Mouse (Mus musculus): Measurements from ENCODE around the gene Zfand3. TPM values are rescaled to one million over a fixed set of nuclear protein-coding genes. Genes with fewer than 3 reads are reported as not detected.

Zfand3 gene
- polyA plus RNA-seq, 1 experiment from 2014 or later = 55.6 TPM

- no peak overlapping the region for H3K27ac ChIP-seq (replicated peaks)
- no peaks in the 10 kb centered on the region for H3K9me3 ChIP-seq (replicated peaks)
- no peak overlapping the region for H3K4me2 ChIP-seq
- no peak overlapping the region for H3K9ac ChIP-seq (replicated peaks)
- 92% methylated on average over 6 of the region's 6 CpGs for WGBS
- ATAC-seq (ENCODE audit: low FRiP score) = no peak
- no peak overlapping the region for H3K4me3 ChIP-seq (replicated peaks)
- H3K36me3 ChIP-seq = no peaks in the 10 kb centered on the region
- H3K27me3 ChIP-seq (replicated peaks) = no peaks in the 10 kb centered on the region
- peaks cover 47% of the 10 kb centered on the region for H3K4me1 ChIP-seq
Observed at GRCm38 (mm10) chr17:30187154-30187553, 182.6 kb downstream of the Zfand3 start.

DNA sequence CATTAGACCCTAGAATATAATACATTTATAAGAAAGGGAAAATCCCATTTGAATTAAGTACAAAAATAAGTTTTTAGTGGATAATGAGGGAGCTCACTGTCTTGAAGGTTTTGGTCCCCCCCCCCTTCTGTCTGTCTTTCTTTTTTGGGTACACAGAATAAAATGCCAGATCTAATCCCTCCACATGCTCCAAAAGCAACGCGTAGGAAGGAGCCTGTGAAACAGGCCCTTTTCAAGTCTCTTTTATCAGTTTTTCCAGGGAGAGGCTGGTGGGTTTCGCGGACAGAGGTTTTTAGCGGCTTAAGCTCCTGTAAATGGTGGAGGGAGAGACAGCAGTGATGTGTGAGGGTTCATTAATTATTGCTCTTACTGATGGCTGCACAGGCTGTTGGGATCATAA is 183.0 kb downstream of the Zfand3 start:
- 33% methylated on average over 5 of the region's 5 CpGs for WGBS
- Histone ChIP-seq H3K9ac (replicated peaks) (peak overlapping the region; percentile 34; the same call in 1 of the 2 replicates), H3K4me3 (replicated peaks) (no peak overlapping the region), H3K9me3 (replicated peaks) (no peaks in the 10 kb centered on the region), H3K4me1 (peaks cover 50% of the 10 kb centered on the region), H3K27me3 (replicated peaks) (no peaks in the 10 kb centered on the region), H3K36me3 (no peaks in the 10 kb centered on the region), H3K4me2 (peak overlapping the region; percentile 32; the same call in 1 of the 2 replicates), H3K27ac (replicated peaks) (peak overlapping the region; percentile 78)
- no peak for ATAC-seq (ENCODE audit: low FRiP score)

DNA sequence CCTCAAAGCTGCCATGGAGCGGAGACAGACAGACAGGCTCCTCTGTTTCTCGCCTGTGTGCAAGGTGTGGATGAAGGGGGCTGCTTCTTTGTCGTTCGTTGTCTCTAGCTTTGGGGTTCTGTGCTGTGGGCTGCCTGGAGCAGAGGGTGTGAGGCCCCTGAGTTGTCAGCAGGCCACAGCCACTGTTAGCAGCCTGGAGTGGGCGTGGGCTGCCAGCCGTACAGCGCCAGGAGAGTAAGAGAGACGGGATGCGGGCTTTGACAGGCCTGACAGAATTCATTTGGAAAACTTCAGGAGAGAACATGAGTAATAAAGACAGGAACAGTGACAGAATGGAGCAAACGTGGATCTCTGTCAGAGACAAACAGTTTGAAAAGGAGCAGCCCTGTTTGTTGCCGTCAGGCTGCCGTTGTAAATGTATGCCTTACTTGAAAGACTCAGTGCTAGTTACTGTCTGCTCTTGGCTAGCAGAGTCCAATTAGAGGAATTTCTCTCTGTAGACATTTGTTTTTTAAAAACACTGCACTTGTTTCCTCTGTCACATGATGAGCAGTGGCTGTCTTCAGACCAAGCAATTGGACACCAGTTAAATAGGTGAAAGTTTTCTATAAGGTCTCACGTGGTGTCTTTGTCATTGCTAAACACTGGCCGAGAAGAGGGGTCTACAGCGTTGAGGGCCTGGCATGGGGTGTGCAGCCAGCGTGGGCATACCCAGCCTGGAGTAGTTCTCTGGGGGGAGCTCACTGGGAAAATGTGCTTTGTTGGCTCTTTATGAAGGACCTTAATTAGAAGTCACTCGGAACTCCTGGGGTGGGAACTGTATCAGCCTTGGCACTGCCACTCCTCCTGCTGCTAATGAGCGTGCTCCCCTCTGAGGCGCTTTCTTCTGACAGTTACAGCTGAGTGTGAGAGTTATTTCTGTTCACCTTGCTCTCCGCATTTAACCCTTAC is 183.8 kb downstream of the Zfand3 start:
- peaks cover 57% of the 10 kb centered on the region for H3K4me1 ChIP-seq
- H3K4me3 ChIP-seq (replicated peaks) = no peak overlapping the region
- H3K4me2 ChIP-seq = peak overlapping the region; percentile 32
- H3K27me3 ChIP-seq (replicated peaks) = no peaks in the 10 kb centered on the region
- peak; percentile 65 for ATAC-seq (ENCODE audit: low FRiP score)
- H3K9ac ChIP-seq (replicated peaks) = peak overlapping the region; percentile 34; the same call in 1 of the 2 replicates
- peak overlapping the region; percentile 78 for H3K27ac ChIP-seq (replicated peaks)
- no peaks in the 10 kb centered on the region for H3K36me3 ChIP-seq
- 15% methylated on average over 20 of the region's 20 CpGs for WGBS
- H3K9me3 ChIP-seq (replicated peaks) = no peaks in the 10 kb centered on the region

DNA sequence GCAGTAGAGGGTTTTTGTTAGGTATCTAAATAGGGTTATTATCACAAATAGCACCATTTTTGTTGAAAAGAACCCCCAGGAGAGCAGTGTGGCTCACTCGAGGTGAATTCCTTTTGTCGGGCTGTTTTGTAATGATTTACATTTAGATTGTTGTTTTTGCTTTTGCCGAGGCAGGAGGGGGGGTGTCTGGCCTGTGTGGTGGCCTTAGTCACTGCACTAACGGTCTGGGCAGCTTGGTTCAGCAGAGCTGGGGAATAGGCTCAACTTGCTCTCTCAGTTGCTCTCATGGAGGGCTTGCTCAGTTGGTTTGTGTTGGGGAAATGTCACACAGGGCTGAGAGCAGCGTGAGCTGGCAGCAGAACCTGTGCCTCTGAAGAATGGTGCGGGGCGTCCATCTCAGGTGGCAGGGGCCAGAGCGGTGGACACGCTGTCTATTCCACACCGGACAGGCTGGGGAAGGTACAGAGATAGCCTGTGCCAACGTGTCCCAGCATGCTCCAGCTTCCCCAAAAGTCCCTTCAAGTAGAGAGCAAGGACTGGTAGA is 186.6 kb downstream of the Zfand3 start:
- no peak overlapping the region for H3K27ac ChIP-seq (replicated peaks)
- no peak overlapping the region for H3K9ac ChIP-seq (replicated peaks)
- no peak overlapping the region for H3K4me3 ChIP-seq (replicated peaks)
- H3K9me3 ChIP-seq (replicated peaks) = no peaks in the 10 kb centered on the region
- 62% methylated on average over 11 of the region's 11 CpGs for WGBS
- H3K27me3 ChIP-seq (replicated peaks) = no peaks in the 10 kb centered on the region
- peaks cover 80% of the 10 kb centered on the region for H3K4me1 ChIP-seq
- no peak for ATAC-seq (ENCODE audit: low FRiP score)
- no peak overlapping the region for H3K4me2 ChIP-seq
- H3K36me3 ChIP-seq = no peaks in the 10 kb centered on the region

DNA sequence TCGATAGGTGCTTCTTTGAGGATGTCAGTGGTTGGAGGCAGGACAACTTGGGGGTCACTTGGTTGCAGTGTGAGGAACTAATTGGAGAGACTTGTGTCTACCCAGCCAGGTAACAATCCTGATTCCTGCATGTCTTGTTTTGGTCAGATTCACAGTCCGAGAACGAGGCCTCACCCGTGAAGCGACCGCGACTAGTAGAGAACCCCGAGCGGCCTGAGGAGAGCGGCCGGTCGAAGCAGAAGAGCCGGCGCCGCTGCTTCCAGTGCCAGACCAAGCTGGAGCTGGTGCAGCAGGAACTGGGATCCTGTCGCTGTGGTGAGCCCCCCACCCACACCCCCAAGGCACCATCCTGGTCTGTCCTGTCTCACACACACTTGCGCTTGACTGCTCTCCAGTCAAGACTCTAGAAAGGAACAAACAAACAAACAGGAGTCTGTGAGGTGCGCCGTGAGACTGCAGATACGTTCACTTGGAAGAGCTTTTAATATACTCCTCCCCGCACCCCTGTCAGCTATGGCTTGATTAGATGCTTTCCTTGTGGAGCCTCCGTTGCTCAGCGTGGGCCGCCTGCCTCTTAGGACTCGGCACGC is 188.0 kb downstream of the Zfand3 start:
- no peak for ATAC-seq (ENCODE audit: low FRiP score)
- 88% methylated on average over 26 of the region's 26 CpGs for WGBS
- Histone ChIP-seq H3K4me2 (no peak overlapping the region), H3K9me3 (replicated peaks) (no peaks in the 10 kb centered on the region), H3K4me1 (peaks cover 86% of the 10 kb centered on the region), H3K36me3 (no peaks in the 10 kb centered on the region), H3K27me3 (replicated peaks) (no peaks in the 10 kb centered on the region), H3K27ac (replicated peaks) (no peak overlapping the region), H3K9ac (replicated peaks) (no peak overlapping the region), H3K4me3 (replicated peaks) (no peak overlapping the region)

- Histone ChIP-seq H3K9me3 (replicated peaks) (no peaks in the 10 kb centered on the region), H3K4me2 (no peak overlapping the region), H3K36me3 (no peaks in the 10 kb centered on the region), H3K9ac (replicated peaks) (no peak overlapping the region), H3K27me3 (replicated peaks) (no peaks in the 10 kb centered on the region), H3K4me1 (peaks cover 82% of the 10 kb centered on the region), H3K4me3 (replicated peaks) (no peak overlapping the region), H3K27ac (replicated peaks) (no peak overlapping the region)
- ATAC-seq (ENCODE audit: low FRiP score) = no peak
- WGBS = 79% methylated on average over 2 of the region's 2 CpGs
Observed at GRCm38 (mm10) chr17:30193615-30194014, 189.1 kb downstream of the Zfand3 start.

GRCm38 (mm10) chr17:30194091-30194490 is 189.6 kb downstream of the Zfand3 start:
- no peak for ATAC-seq (ENCODE audit: low FRiP score)
- peaks cover 84% of the 10 kb centered on the region for H3K4me1 ChIP-seq
- no peak overlapping the region for H3K4me2 ChIP-seq
- WGBS = 61% methylated on average over 3 of the region's 3 CpGs
- H3K36me3 ChIP-seq = no peaks in the 10 kb centered on the region
- no peak overlapping the region for H3K4me3 ChIP-seq (replicated peaks)
- no peaks in the 10 kb centered on the region for H3K9me3 ChIP-seq (replicated peaks)
- no peak overlapping the region for H3K9ac ChIP-seq (replicated peaks)
- no peak overlapping the region for H3K27ac ChIP-seq (replicated peaks)
- H3K27me3 ChIP-seq (replicated peaks) = no peaks in the 10 kb centered on the region

DNA sequence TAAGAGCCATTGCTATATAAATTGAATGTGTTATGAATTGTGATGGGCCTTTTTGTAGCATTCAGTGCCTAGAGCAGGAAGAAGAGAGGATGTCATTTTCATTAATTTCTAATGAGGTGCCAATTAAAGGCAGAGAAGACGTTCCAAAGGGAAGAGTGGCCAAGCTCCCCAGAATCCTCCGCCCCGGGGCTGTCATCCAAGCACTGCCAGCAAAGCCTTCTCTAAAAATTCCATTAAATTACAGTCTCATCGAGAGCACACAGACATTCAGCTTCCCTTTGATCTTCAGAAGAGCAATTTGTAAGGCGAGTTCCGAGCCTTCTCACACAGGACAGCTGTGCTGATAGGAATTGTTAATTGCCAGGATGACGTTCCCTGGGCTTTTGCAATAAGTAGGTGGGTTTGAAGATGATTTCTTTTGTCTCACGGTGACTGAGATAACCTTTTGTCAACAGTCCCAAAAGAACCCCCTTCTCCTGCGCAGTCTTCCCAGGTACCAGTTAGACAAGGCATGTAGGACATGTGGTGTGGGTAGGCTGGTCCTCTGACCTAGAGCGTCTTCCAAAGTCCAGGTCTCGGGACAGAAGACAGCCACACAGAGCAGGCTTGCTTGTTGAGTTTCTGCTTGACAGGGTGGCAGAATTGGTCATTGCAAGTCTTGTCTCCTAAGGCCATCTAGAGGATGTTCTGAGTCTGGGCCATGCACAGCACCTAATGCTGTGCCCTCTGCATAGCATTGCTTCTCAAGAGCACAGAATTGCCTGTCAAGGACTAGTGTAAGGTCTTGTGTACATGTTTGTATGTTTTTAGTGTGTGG is 190.3 kb downstream of the Zfand3 start:
- Histone ChIP-seq H3K27me3 (replicated peaks) (no peaks in the 10 kb centered on the region), H3K4me1 (peaks cover 84% of the 10 kb centered on the region), H3K4me2 (no peak overlapping the region), H3K9ac (replicated peaks) (no peak overlapping the region), H3K27ac (replicated peaks) (peak overlapping the region; percentile 23; the same call in 1 of the 2 replicates), H3K9me3 (replicated peaks) (no peaks in the 10 kb centered on the region), H3K4me3 (replicated peaks) (no peak overlapping the region), H3K36me3 (no peaks in the 10 kb centered on the region)
- 45% methylated on average over 11 of the region's 11 CpGs for WGBS
- ATAC-seq (ENCODE audit: low FRiP score) = no peak

- Histone ChIP-seq H3K4me3 (replicated peaks) (no peak overlapping the region), H3K27me3 (replicated peaks) (no peaks in the 10 kb centered on the region), H3K9ac (replicated peaks) (no peak overlapping the region), H3K9me3 (replicated peaks) (no peaks in the 10 kb centered on the region), H3K36me3 (no peaks in the 10 kb centered on the region), H3K4me1 (peaks cover 87% of the 10 kb centered on the region), H3K4me2 (no peak overlapping the region), H3K27ac (replicated peaks) (0 out of 2 replicates have a peak overlapping the region, but pooled peaks have one; percentile 20)
- ATAC-seq (ENCODE audit: low FRiP score) = no peak
- 85% methylated on average over 21 of the region's 21 CpGs for WGBS
Observed at GRCm38 (mm10) chr17:30195591-30196183, 191.2 kb downstream of the Zfand3 start.

DNA sequence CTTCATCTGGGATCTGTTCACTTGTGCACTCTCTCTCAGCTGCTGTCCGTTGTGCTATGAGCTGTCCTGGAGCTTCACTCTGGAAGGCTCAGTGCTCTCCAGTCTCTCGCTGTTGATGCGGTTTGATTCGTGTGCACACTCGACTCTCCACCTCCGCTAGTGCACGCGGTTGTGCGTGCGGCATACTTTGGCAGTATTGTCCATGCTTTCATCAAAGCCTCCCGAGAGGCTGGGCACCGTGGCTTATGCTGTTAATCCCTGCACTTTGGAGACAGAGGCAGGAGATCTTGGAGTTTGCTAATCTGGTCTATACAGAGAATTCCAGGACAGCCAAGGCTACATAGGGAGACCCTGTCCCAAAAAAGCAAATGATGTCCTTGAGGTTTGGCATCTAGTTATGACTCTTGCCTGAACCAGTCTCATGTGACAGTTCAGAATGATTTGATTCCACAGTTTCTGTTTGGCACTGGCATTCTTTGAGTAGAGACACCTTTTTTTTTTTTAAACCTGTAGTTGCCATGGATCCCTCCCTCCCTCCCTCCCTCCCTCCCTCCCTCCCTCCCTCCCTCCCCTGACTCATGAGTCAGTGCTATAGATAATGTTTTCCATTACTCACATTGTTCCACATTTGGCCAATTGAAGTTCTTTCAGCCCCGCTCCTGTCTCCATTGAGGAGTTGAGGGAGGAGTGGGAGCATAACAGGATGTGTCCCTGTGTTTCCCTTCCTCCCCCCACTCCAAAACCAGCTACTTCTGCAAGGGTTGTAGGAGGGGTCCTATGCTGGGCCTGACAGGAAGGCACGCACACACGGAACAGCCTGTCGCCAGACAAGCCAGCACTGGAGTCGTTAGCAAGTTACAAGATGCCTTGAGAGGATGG is 192.1 kb downstream of the Zfand3 start:
- Histone ChIP-seq H3K9me3 (replicated peaks) (no peaks in the 10 kb centered on the region), H3K4me2 (no peak overlapping the region), H3K4me1 (peaks cover 90% of the 10 kb centered on the region), H3K36me3 (no peaks in the 10 kb centered on the region), H3K27ac (replicated peaks) (peak overlapping the region; percentile 14; the same call in 1 of the 2 replicates), H3K4me3 (replicated peaks) (no peak overlapping the region), H3K27me3 (replicated peaks) (no peaks in the 10 kb centered on the region), H3K9ac (replicated peaks) (0 out of 2 replicates have a peak overlapping the region, but pooled peaks have one; percentile 17)
- 67% methylated on average over 17 of the region's 17 CpGs for WGBS
- no peak for ATAC-seq (ENCODE audit: low FRiP score)

All from neural tube, embryonic 15.5 days (tissue).